Mouse (Mus musculus): ENCODE data around the gene Ntng2. TPM values are rescaled to one million over a fixed set of nuclear protein-coding genes. Genes with fewer than 3 reads are reported as not detected.

The Ntng2 gene
- polyA plus RNA-seq, 1 experiment, result 44.7 TPM

- Histone ChIP-seq H3K4me1 (ENCODE audit: control insufficient read depth, insufficient read depth, low read length) (no peaks in the 10 kb centered on the region), H3K4me3 (replicated peaks; ENCODE audit: extremely low read depth, low read depth, low read length) (no peak overlapping the region)
- TF ChIP-seq CTCF (IDR thresholded peaks at IDR 0.05; ENCODE audit: insufficient read depth, low read length) (no peak), POLR2A (IDR thresholded peaks at IDR 0.05; ENCODE audit: borderline replicate concordance, extremely low read depth, low read depth, low read length) (no peak)
- DNase-seq, result no peak
- WGBS, result 82% methylated on average over 4 of the region's 4 CpGs
These were observed 73.0 kb downstream of the Ntng2 start for GRCm38 (mm10) chr2:29179810-29180209.

- no peaks in the 10 kb centered on the region for H3K4me1 ChIP-seq (ENCODE audit: control insufficient read depth, insufficient read depth, low read length)
- TF ChIP-seq CTCF (IDR thresholded peaks at IDR 0.05; ENCODE audit: insufficient read depth, low read length), result no peak
- TF ChIP-seq POLR2A (IDR thresholded peaks at IDR 0.05; ENCODE audit: borderline replicate concordance, extremely low read depth, low read depth, low read length), result no peak
- no peak for DNase-seq
- WGBS, result 75% methylated on average over 3 of the region's 3 CpGs
- H3K4me3 ChIP-seq (replicated peaks; ENCODE audit: extremely low read depth, low read depth, low read length), result no peak overlapping the region
These were observed 77.9 kb downstream of the Ntng2 start for GRCm38 (mm10) chr2:29174887-29175286.

GRCm38 (mm10) chr2:29168067-29168466 is 84.7 kb downstream of the Ntng2 start:
- DNase-seq, result no peak
- 93% methylated on average over 5 of the region's 5 CpGs for WGBS
- Histone ChIP-seq H3K4me1 (ENCODE audit: control insufficient read depth, insufficient read depth, low read length) (no peaks in the 10 kb centered on the region), H3K4me3 (replicated peaks; ENCODE audit: extremely low read depth, low read depth, low read length) (no peak overlapping the region)
- TF ChIP-seq POLR2A (IDR thresholded peaks at IDR 0.05; ENCODE audit: borderline replicate concordance, extremely low read depth, low read depth, low read length) (no peak), CTCF (IDR thresholded peaks at IDR 0.05; ENCODE audit: insufficient read depth, low read length) (no peak)

GRCm38 (mm10) chr2:29151941-29152340 is 100.9 kb downstream of the Ntng2 start:
- 57% methylated on average over 2 of the region's 2 CpGs for WGBS
- Histone ChIP-seq H3K4me1 (ENCODE audit: control insufficient read depth, insufficient read depth, low read length) (no peaks in the 10 kb centered on the region), H3K4me3 (replicated peaks; ENCODE audit: extremely low read depth, low read depth, low read length) (no peak overlapping the region)
- no peak for DNase-seq
- TF ChIP-seq CTCF (IDR thresholded peaks at IDR 0.05; ENCODE audit: insufficient read depth, low read length) (no peak), POLR2A (IDR thresholded peaks at IDR 0.05; ENCODE audit: borderline replicate concordance, extremely low read depth, low read depth, low read length) (no peak)

Other genes with a start within 250 kb of the Ntng2 start
- 4.0 and 4.6 TPM in 2 replicates for gene Cfap77, start 197.9 kb downstream of the Ntng2 start, polyA plus RNA-seq (2012; rRNA removed)
- gene Ttf1, start 192.7 kb downstream of the Ntng2 start, polyA plus RNA-seq (2012; rRNA removed), result 4.6 and 7.2 TPM in 2 replicates
- 3.5 and 5.8 TPM in 2 replicates for gene Setx, start 128.8 kb downstream of the Ntng2 start, polyA plus RNA-seq (2012; rRNA removed)
- gene Med27, start 93.8 kb upstream of the Ntng2 start, polyA plus RNA-seq (2012; rRNA removed), result 38.6 and 38.7 TPM in 2 replicates

All from lung, adult 2 months (tissue).